In genomic region chr1:85716447-85717027, GRCm38 (mm10) we compare ENCODE assay signal across 20 mouse cellular contexts.
DNase-seq lines count a peak whose midpoint lies in the region; ATAC-seq and TF ChIP-seq lines count a peak whose summit lies in the region.
"Had no signal": no experiment of that assay in that cellular context is flagged by ENCODE, and none has a peak within 500 bp of the region (broad histone marks: within the 10 kb centered on the region; RNA-seq: fewer than 3 reads in every experiment).

No protein-coding gene starts in this region.

- peak; percentile 12 for DNase-seq in hindbrain, postnatal 0 days (ENCODE audit: low spot score)
- no peak for DNase-seq in hindbrain, embryonic 10.5 days (ENCODE audit: low spot score)
- peak; percentile 7 for DNase-seq in NIH3T3 (ENCODE audit: low read depth)
- DNase-seq in forebrain, embryonic 11.5 days (ENCODE audit: low spot score): peak; percentile 59
- no peak for DNase-seq in adrenal gland, postnatal 25 days
- no peak for DNase-seq in cerebellum, adult 11 months
- DNase-seq: adrenal gland, postnatal 14 days; cerebellum, adult 9-11 months; gastrocnemius, postnatal 10 days; heart, postnatal 4 days; kidney, postnatal 10 days; layer of hippocampus, adult 9-11 months; lung, adult 18-20 months; lung, postnatal 4 days had no signal

- H3K27ac ChIP-seq in hindbrain, postnatal 0 days: no peak overlapping the region
- no peak overlapping the region for H3K27ac ChIP-seq in hindbrain, embryonic 10.5 days
- no peak overlapping the region for H3K27ac ChIP-seq in forebrain, embryonic 11.5 days (ENCODE audit: low read depth, low read length)
- H3K27ac ChIP-seq in neural tube, embryonic 12.5 days: no peak overlapping the region
- H3K27ac ChIP-seq: embryonic facial prominence, embryonic 13.5 days had no signal

- no peak for TF ChIP-seq CTCF in hindbrain, postnatal 0 days (IDR thresholded peaks at IDR 0.05; ENCODE audit: low read depth)

- no peaks in the 10 kb centered on the region for H3K36me3 ChIP-seq in hindbrain, postnatal 0 days (ENCODE audit: insufficient read depth, low read length)
- no peaks in the 10 kb centered on the region for H3K36me3 ChIP-seq in hindbrain, embryonic 10.5 days
- no peaks in the 10 kb centered on the region for H3K36me3 ChIP-seq in forebrain, embryonic 11.5 days (ENCODE audit: control insufficient read depth, insufficient read depth, low read length)
- H3K36me3 ChIP-seq in neural tube, embryonic 12.5 days: no peaks in the 10 kb centered on the region
- H3K36me3 ChIP-seq: embryonic facial prominence, embryonic 13.5 days; G1E; heart, embryonic 12.5 days had no signal

- H3K4me2 ChIP-seq in hindbrain, postnatal 0 days (ENCODE audit: low read depth, low read length): no peak overlapping the region
- H3K4me2 ChIP-seq in forebrain, embryonic 11.5 days (ENCODE audit: low read depth, low read length, severe bottlenecking): no peak overlapping the region
- no peak overlapping the region for H3K4me2 ChIP-seq in neural tube, embryonic 12.5 days (replicated peaks)
- H3K4me2 ChIP-seq: embryonic facial prominence, embryonic 13.5 days; heart, embryonic 12.5 days had no signal

- 43% methylated on average over 7 of the region's 7 CpGs for WGBS in hindbrain, postnatal 0 days
- WGBS in hindbrain, embryonic 10.5 days: 61% methylated on average over 7 of the region's 7 CpGs
- WGBS in forebrain, embryonic 11.5 days: 52% methylated on average over 7 of the region's 7 CpGs
- WGBS in neural tube, embryonic 12.5 days: 63% methylated on average over 7 of the region's 7 CpGs

- H3K9ac ChIP-seq in hindbrain, postnatal 0 days (replicated peaks; ENCODE audit: low read length): no peak overlapping the region
- no peak overlapping the region for H3K9ac ChIP-seq in forebrain, embryonic 11.5 days (ENCODE audit: low read length)
- H3K9ac ChIP-seq in neural tube, embryonic 12.5 days: no peak overlapping the region
- H3K9ac ChIP-seq: embryonic facial prominence, embryonic 13.5 days; heart, embryonic 12.5 days had no signal

- no peaks in the 10 kb centered on the region for H3K27me3 ChIP-seq in hindbrain, postnatal 0 days (ENCODE audit: insufficient read depth, low read length)
- no peaks in the 10 kb centered on the region for H3K27me3 ChIP-seq in hindbrain, embryonic 10.5 days (ENCODE audit: insufficient read depth, poor library complexity, severe bottlenecking)
- H3K27me3 ChIP-seq in forebrain, embryonic 11.5 days (ENCODE audit: control insufficient read depth, insufficient read depth, low read length): no peaks in the 10 kb centered on the region
- no peaks in the 10 kb centered on the region for H3K27me3 ChIP-seq in neural tube, embryonic 12.5 days (replicated peaks)
- H3K27me3 ChIP-seq: embryonic facial prominence, embryonic 13.5 days; heart, embryonic 12.5 days had no signal

- H3K9me3 ChIP-seq in hindbrain, postnatal 0 days (ENCODE audit: low read length): no peaks in the 10 kb centered on the region
- H3K9me3 ChIP-seq in hindbrain, embryonic 10.5 days: no peaks in the 10 kb centered on the region
- H3K9me3 ChIP-seq in forebrain, embryonic 11.5 days (ENCODE audit: control insufficient read depth, low read length): no peaks in the 10 kb centered on the region
- H3K9me3 ChIP-seq in neural tube, embryonic 12.5 days: no peaks in the 10 kb centered on the region
- H3K9me3 ChIP-seq: embryonic facial prominence, embryonic 13.5 days; heart, embryonic 12.5 days had no signal

- H3K4me3 ChIP-seq in hindbrain, postnatal 0 days (ENCODE audit: low read length): no peak overlapping the region
- no peak overlapping the region for H3K4me3 ChIP-seq in hindbrain, embryonic 10.5 days
- H3K4me3 ChIP-seq in forebrain, embryonic 11.5 days (ENCODE audit: low read depth, low read length): no peak overlapping the region
- H3K4me3 ChIP-seq in neural tube, embryonic 12.5 days: no peak overlapping the region
- H3K4me3 ChIP-seq: embryonic facial prominence, embryonic 13.5 days; heart, embryonic 12.5 days; myocyte had no signal

- no peaks in the 10 kb centered on the region for H3K4me1 ChIP-seq in hindbrain, postnatal 0 days (ENCODE audit: insufficient read depth, low read length)
- peaks cover 13% of the 10 kb centered on the region for H3K4me1 ChIP-seq in hindbrain, embryonic 10.5 days (replicated peaks)
- no peaks in the 10 kb centered on the region for H3K4me1 ChIP-seq in forebrain, embryonic 11.5 days (replicated peaks; ENCODE audit: control insufficient read depth, insufficient read depth, low read length)
- peaks cover 11% of the 10 kb centered on the region for H3K4me1 ChIP-seq in neural tube, embryonic 12.5 days
- H3K4me1 ChIP-seq: embryonic facial prominence, embryonic 13.5 days had no signal

- ATAC-seq in hindbrain, postnatal 0 days: peak; percentile 39; the same call in 1 of the 2 replicates
- ATAC-seq in forebrain, embryonic 11.5 days (replicated peaks; ENCODE audit: low FRiP score): peak; percentile 87
- peak; percentile 34; the same call in 1 of the 2 replicates for ATAC-seq in neural tube, embryonic 12.5 days (ENCODE audit: low FRiP score, low read depth)
- ATAC-seq: intestine, postnatal 0 days had no signal

Comparison
In these comparisons a context has a peak if more than half of its experiments do, and no peak if none do; other contexts are left out.
1. DNase-seq: peak in hindbrain, postnatal 0 days (single experiment), NIH3T3 (single experiment) and forebrain, embryonic 11.5 days (single experiment); none in hindbrain, embryonic 10.5 days (single experiment), adrenal gland, postnatal 25 days (single experiment) and cerebellum, adult 11 months (single experiment).
2. ATAC-seq: peak in every context shown above with its lines; median percentile 87 in forebrain, embryonic 11.5 days; 39 in hindbrain, postnatal 0 days; 34 in neural tube, embryonic 12.5 days.